Comparison of ENCODE assay signal across 8 mouse cellular contexts in the genomic region with DNA sequence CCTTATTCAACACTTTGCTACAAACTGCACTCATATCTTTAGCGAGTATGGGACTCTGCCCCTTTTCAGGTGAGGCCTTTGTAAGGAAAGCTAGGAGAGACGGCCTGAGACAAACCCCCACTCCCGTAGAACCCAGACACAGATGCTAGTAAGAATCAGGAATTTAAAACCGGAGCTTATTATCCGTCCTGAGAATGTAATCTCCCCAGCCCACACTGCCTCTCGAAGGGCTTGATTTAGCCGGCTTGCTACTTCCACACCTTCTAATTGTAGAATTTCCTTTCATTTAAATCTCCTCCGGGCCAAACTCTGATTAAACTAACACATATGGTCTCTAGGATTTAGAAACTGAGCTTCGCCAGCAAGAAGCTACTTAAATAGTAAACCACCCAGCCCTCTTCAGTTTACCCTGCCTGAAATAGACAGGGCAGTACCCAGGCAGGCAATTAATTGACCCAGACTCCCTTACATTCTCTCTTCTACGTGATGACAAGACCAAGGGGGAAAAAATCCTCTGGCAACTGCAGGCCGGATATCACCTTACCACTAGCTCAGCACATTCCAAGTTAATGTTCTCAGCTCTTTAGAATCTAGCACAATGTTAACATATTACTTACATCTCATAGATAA.
DNase-seq lines count a peak whose midpoint lies in the region; ATAC-seq lines count a peak whose summit lies in the region.
"Had no signal": no experiment of that assay in that cellular context is flagged by ENCODE, and none has a peak within 500 bp of the region (broad histone marks: within the 10 kb centered on the region; RNA-seq: fewer than 3 reads in every experiment).

No protein-coding gene starts in this region.

- no peaks in the 10 kb centered on the region for H3K4me1 ChIP-seq in kidney, embryonic 16.5 days (ENCODE audit: insufficient read depth, low read length)
- H3K4me1 ChIP-seq in embryonic facial prominence, embryonic 10.5 days, result peaks cover 10% of the 10 kb centered on the region

- H3K9me3 ChIP-seq in kidney, embryonic 16.5 days (ENCODE audit: low read length), result no peaks in the 10 kb centered on the region
- no peaks in the 10 kb centered on the region for H3K9me3 ChIP-seq in embryonic facial prominence, embryonic 10.5 days

- ATAC-seq in kidney, embryonic 16.5 days (ENCODE audit: low FRiP score, low TSS enrichment), result peak; percentile 98
- no peak for ATAC-seq in monocyte, adult 5-6 weeks (replicated peaks; ENCODE audit: insufficient number of reproducible peaks, low FRiP score, low TSS enrichment, poor library complexity, severe bottlenecking)
- ATAC-seq in CD4-positive, CD25-positive, alpha-beta regulatory T cell, adult 4 months, result no peak

- H3K4me3 ChIP-seq in kidney, embryonic 16.5 days (ENCODE audit: low read length), result no peak overlapping the region
- no peak overlapping the region for H3K4me3 ChIP-seq in embryonic facial prominence, embryonic 10.5 days

- H3K36me3 ChIP-seq in kidney, embryonic 16.5 days (ENCODE audit: insufficient read depth, low read length), result no peaks in the 10 kb centered on the region
- H3K36me3 ChIP-seq in embryonic facial prominence, embryonic 10.5 days (replicated peaks), result no peaks in the 10 kb centered on the region

- no peak for DNase-seq in kidney, postnatal 25 days
- peak; percentile 19 for DNase-seq in embryonic facial prominence, embryonic 10.5 days (ENCODE audit: low spot score)
- DNase-seq in frontal cortex, adult 2 months (ENCODE audit: extremely low spot score in 1 of 2, low spot score in 1 of 2), result peak; percentile 20 to 58
- peak; percentile 39 for DNase-seq in right cerebral cortex, adult 18-20 months
- DNase-seq: gastrocnemius, postnatal 36 days had no signal

- no peaks in the 10 kb centered on the region for H3K27me3 ChIP-seq in kidney, embryonic 16.5 days (ENCODE audit: insufficient read depth, low read length)
- H3K27me3 ChIP-seq in embryonic facial prominence, embryonic 10.5 days (replicated peaks; ENCODE audit: low read depth, poor library complexity, severe bottlenecking), result no peaks in the 10 kb centered on the region

- H3K27ac ChIP-seq in kidney, embryonic 16.5 days (ENCODE audit: low read length), result peak overlapping the region; percentile 78
- H3K27ac ChIP-seq in embryonic facial prominence, embryonic 10.5 days (replicated peaks), result peak overlapping the region; percentile 61; the same call in 1 of the 2 replicates

- 0 out of 2 replicates have a peak overlapping the region, but pooled peaks have one; percentile 23 for H3K4me2 ChIP-seq in kidney, embryonic 16.5 days (replicated peaks; ENCODE audit: low read depth, low read length)

- peak overlapping the region; percentile 8; the same call in 1 of the 2 replicates for H3K9ac ChIP-seq in kidney, embryonic 16.5 days (replicated peaks; ENCODE audit: low read length)

- 30% methylated on average over 11 of the region's 11 CpGs for WGBS in kidney, embryonic 16.5 days
- WGBS in embryonic facial prominence, embryonic 10.5 days, result 42% methylated on average over 11 of the region's 11 CpGs

Comparison
In these comparisons a context has a peak if more than half of its experiments do, and no peak if none do; other contexts are left out.
1. DNase-seq: peak in embryonic facial prominence, embryonic 10.5 days (single experiment), frontal cortex, adult 2 months (2 of 2) and right cerebral cortex, adult 18-20 months (single experiment); none in kidney, postnatal 25 days (0 of 2).